Mouse (Mus musculus) liver, postnatal 0 days (tissue): ENCODE results near the gene Gm10320.

Experiments
- CTCF ChIP-seq: sonication (generic); IDR thresholded peaks from 2 replicates; pipeline ENCODE4 v1.5.1; 2016; ENCODE audit warnings: antibody characterized with exemption, low read depth
- EP300 ChIP-seq: IDR thresholded peaks from 2 replicates; pipeline ENCODE4 v1.6.1; 2016; ENCODE audit warnings: antibody characterized with exemption, low read depth, mild to moderate bottlenecking

DNA sequence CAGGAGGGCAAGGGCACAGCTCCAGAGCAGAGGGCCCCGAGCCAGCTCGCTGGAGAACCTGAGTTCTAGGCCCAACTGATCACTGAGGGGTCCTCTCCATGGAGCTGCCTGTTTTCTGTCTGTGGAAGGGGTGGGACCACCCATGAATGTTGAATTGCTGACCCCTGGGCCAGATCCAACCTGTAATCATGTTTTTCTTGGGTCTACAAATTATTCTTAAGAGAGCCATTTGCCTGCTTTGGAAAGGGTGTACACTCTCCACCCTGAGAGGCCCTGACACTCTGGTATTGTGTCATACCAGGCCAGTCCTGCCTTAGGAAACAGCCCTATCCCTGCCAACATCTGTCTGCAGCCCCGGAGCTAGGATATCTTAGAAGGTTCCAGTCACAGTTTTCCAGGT, 5.6 kb downstream of the Gm10320 start:
- TF ChIP-seq CTCF = no peak
- TF ChIP-seq EP300 = no peak
